Mouse (Mus musculus): ENCODE data around the gene Ager.

The Ager gene

DNA sequence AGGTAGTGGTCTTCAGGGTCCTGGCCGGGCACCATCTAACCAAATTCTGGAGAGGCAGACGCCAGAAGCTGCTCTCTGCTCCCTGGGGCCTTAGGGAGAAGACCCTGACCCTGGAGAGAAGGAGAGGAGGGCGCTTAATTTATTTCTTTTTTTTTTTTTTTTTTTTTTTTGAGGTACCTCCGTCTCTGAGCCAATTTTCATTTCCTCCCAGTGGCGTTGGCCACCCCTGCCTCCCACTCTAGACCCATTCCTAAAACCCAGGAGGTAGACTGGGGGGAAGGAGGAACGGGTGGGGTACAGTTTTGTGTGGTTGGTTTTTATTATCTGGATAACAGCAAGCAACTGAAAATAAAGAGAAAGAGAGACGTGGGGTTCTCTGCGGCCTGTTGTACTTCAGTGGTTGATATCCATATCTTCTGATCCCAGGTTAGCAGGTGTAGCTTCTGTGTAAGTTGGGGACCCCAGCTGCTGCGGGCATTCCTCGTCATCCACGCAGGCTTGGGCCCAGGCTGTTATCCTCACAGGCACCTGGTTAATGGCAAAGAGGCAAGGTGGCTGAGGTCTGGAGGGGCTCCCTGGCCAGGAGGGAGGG, 15.5 kb downstream of the Ager start:
- peaks cover 81% of the 10 kb centered on the region for H3K36me3 ChIP-seq (ENCODE audit: insufficient read depth, low read length)
- no peak for TF ChIP-seq POU5F1 (IDR thresholded peaks at IDR 0.05; ENCODE audit: borderline replicate concordance, low read length)
- TF ChIP-seq CTCF (conservative IDR thresholded peaks at IDR 0.05; ENCODE audit: low read length), result no peak
- TF ChIP-seq NANOG (IDR thresholded peaks at IDR 0.05; ENCODE audit: borderline replicate concordance, low read length), result no peak
- peaks cover 75% of the 10 kb centered on the region for H3K4me1 ChIP-seq (replicated peaks; ENCODE audit: low read depth, low read length)
- no peak overlapping the region for H3K4me3 ChIP-seq (replicated peaks; ENCODE audit: low read length)
- H3K9me3 ChIP-seq (ENCODE audit: low read length), result no peaks in the 10 kb centered on the region
- no peaks in the 10 kb centered on the region for H3K27me3 ChIP-seq (ENCODE audit: insufficient read depth, low read length)

DNA sequence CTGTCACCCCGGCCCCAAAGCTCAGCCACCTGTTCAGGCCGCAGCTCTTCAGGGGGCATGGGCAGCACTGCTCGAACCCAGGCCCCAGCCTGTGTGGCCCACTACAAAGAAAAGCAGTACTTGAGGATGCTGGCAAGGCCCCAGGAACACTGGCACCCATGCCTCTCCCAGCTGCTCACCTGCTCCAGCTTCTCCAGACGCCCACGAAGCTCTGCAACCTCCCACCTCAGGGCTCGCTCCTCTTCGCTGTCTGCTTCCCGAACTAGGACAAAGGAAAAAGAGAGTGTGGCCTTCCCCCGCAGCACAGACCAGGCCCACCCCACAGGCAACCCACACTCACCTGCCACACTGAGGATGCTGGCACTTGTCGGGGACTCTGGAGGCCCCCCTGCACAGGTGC, 16.2 kb downstream of the Ager start:
- no peaks in the 10 kb centered on the region for H3K27me3 ChIP-seq (ENCODE audit: insufficient read depth, low read length)
- TF ChIP-seq NANOG (IDR thresholded peaks at IDR 0.05; ENCODE audit: borderline replicate concordance, low read length) (no peak), POU5F1 (IDR thresholded peaks at IDR 0.05; ENCODE audit: borderline replicate concordance, low read length) (no peak), CTCF (conservative IDR thresholded peaks at IDR 0.05; ENCODE audit: low read length) (no peak)
- H3K36me3 ChIP-seq (ENCODE audit: insufficient read depth, low read length), result peaks cover 74% of the 10 kb centered on the region
- no peak overlapping the region for H3K4me3 ChIP-seq (replicated peaks; ENCODE audit: low read length)
- H3K4me1 ChIP-seq (replicated peaks; ENCODE audit: low read depth, low read length), result peaks cover 68% of the 10 kb centered on the region
- H3K9me3 ChIP-seq (ENCODE audit: low read length), result no peaks in the 10 kb centered on the region

DNA sequence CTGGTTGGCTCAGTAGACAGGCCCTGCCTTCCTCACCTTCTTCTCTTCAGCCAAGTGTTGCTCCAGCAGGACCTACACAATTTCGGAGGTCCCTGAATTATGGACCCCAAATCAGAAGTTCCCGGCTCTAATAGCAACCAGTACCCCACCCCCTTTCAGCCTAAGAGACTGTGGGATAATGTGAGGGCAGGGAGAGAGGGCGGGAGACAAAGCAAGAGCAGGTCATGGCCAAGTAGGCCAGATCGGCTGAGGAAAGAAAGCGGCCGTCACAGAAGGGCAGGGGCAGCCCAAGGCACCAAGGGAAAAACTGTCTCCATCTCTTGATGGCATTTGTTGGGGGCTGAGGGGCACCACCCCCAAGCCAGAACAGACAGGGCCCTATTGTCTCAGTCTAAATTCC, 18.2 kb downstream of the Ager start, which contains the start of gene Egfl8:
Gene Egfl8 (minus strand): TSS at position 101 of the 400 bp plus-strand sequence.
- peaks cover 55% of the 10 kb centered on the region for H3K4me1 ChIP-seq (replicated peaks; ENCODE audit: low read depth, low read length)
- peaks cover 67% of the 10 kb centered on the region for H3K36me3 ChIP-seq (ENCODE audit: insufficient read depth, low read length)
- H3K9me3 ChIP-seq (ENCODE audit: low read length), result no peaks in the 10 kb centered on the region
- TF ChIP-seq NANOG (IDR thresholded peaks at IDR 0.05; ENCODE audit: borderline replicate concordance, low read length) (no peak), CTCF (conservative IDR thresholded peaks at IDR 0.05; ENCODE audit: low read length) (no peak), POU5F1 (IDR thresholded peaks at IDR 0.05; ENCODE audit: borderline replicate concordance, low read length) (no peak)
- no peak within 1 kb of the TSS for H3K4me3 ChIP-seq (replicated peaks; ENCODE audit: low read length)
- H3K27me3 ChIP-seq (ENCODE audit: insufficient read depth, low read length), result no peaks in the 10 kb centered on the region

DNA sequence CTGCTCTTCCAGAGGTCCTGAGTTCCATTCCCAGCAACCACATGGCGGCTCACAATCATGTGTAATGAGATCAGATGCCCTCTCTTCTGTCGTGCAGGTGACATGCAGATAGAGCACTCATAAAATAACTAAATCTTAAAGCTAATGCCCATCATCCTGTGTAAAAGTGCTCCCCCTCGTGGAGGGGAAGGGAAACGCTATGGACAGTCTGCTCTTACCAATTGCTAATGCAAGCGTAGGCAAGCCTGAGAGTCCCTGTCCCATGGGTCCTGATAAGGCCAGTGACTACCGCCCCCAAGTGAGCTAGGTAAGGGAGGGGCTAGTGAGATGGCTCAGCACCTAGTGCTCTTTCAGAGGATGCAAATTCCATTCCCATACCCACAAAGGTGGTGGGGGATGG, 21.3 kb downstream of the Ager start:
- H3K9me3 ChIP-seq (ENCODE audit: low read length), result no peaks in the 10 kb centered on the region
- H3K36me3 ChIP-seq (ENCODE audit: insufficient read depth, low read length), result peaks cover 52% of the 10 kb centered on the region
- TF ChIP-seq NANOG (IDR thresholded peaks at IDR 0.05; ENCODE audit: borderline replicate concordance, low read length) (no peak), POU5F1 (IDR thresholded peaks at IDR 0.05; ENCODE audit: borderline replicate concordance, low read length) (no peak), CTCF (conservative IDR thresholded peaks at IDR 0.05; ENCODE audit: low read length) (peak; percentile 95)
- H3K4me1 ChIP-seq (replicated peaks; ENCODE audit: low read depth, low read length), result peaks cover 45% of the 10 kb centered on the region
- H3K4me3 ChIP-seq (replicated peaks; ENCODE audit: low read length), result no peak overlapping the region
- H3K27me3 ChIP-seq (ENCODE audit: insufficient read depth, low read length), result no peaks in the 10 kb centered on the region

DNA sequence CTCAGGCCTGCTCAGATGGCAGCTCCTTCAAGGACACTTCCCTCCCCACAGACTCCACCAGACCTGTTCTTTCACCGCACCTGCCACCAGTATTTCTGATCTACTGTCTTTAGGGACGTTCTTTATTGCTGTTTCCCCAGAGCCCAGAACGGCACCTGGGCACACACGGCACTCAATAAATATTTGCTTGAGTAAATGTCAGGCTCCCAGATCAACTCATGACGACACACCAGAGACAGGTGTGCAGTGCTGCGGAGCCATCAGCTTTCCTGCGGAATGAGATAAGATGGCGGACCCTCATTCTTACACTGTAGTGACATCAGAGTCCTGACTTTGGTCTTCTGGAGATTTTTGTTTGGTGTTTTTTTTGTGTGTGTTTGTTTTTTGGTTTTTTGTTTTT, 23.3 kb downstream of the Ager start:
- peaks cover 34% of the 10 kb centered on the region for H3K4me1 ChIP-seq (replicated peaks; ENCODE audit: low read depth, low read length)
- H3K27me3 ChIP-seq (ENCODE audit: insufficient read depth, low read length), result peaks cover 4% of the 10 kb centered on the region; the same call in 1 of the 2 replicates
- TF ChIP-seq POU5F1 (IDR thresholded peaks at IDR 0.05; ENCODE audit: borderline replicate concordance, low read length) (no peak), NANOG (IDR thresholded peaks at IDR 0.05; ENCODE audit: borderline replicate concordance, low read length) (no peak), CTCF (conservative IDR thresholded peaks at IDR 0.05; ENCODE audit: low read length) (no peak)
- no peaks in the 10 kb centered on the region for H3K9me3 ChIP-seq (ENCODE audit: low read length)
- peaks cover 39% of the 10 kb centered on the region for H3K36me3 ChIP-seq (ENCODE audit: insufficient read depth, low read length)
- H3K4me3 ChIP-seq (replicated peaks; ENCODE audit: low read length), result no peak overlapping the region

DNA sequence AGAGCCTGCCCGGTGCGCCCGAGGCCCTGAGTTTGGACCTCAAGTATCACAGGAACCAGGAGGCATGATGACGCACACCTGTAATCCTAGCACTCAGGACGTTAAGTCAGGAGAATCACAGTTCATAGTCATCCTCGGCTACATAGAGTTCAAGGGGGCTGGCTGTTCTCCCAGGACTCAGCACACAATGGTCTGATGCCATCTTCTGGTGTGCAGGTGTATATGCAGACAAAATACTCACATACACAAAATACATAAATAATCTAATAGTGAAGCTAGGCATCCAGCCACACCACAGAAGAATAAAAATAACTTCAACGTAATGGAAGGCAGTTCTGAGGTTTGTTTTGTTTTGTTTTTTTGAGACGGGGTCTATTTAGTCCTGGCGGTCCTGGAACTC, 25.5 kb downstream of the Ager start:
- H3K36me3 ChIP-seq (ENCODE audit: insufficient read depth, low read length), result peaks cover 25% of the 10 kb centered on the region
- H3K9me3 ChIP-seq (ENCODE audit: low read length), result no peaks in the 10 kb centered on the region
- TF ChIP-seq CTCF (conservative IDR thresholded peaks at IDR 0.05; ENCODE audit: low read length) (peak; percentile 15; the same call in 1 of the 2 replicates), NANOG (IDR thresholded peaks at IDR 0.05; ENCODE audit: borderline replicate concordance, low read length) (no peak)
- H3K4me1 ChIP-seq (replicated peaks; ENCODE audit: low read depth, low read length), result peaks cover 50% of the 10 kb centered on the region
- peaks cover 16% of the 10 kb centered on the region for H3K27me3 ChIP-seq (ENCODE audit: insufficient read depth, low read length)
- peak overlapping the region; percentile 45 for H3K4me3 ChIP-seq (replicated peaks; ENCODE audit: low read length)

DNA sequence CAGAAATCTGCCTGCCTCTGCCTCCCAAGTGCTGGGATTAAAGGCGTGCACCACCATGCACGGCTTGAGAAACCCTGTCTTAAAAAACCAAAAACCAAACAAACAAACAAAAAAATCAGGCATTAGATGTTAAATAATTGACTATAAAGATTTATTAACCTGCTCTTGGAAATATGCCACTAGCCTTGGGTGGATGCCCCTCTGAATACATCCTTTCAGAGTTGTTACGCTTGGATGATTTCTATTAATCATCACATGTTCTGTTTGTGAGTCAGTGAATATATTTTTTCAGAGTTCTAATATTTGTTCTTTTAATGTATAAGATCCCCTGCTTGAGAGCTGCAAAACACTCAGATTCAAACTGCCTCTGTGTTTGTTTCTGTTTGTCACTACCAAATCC, 27.3 kb downstream of the Ager start:
- Histone ChIP-seq H3K4me1 (replicated peaks; ENCODE audit: low read depth, low read length) (peaks cover 64% of the 10 kb centered on the region), H3K4me3 (replicated peaks; ENCODE audit: low read length) (no peak overlapping the region), H3K9me3 (ENCODE audit: low read length) (no peaks in the 10 kb centered on the region), H3K36me3 (ENCODE audit: insufficient read depth, low read length) (peaks cover 25% of the 10 kb centered on the region), H3K27me3 (ENCODE audit: insufficient read depth, low read length) (peaks cover 34% of the 10 kb centered on the region)
- TF ChIP-seq POU5F1 (IDR thresholded peaks at IDR 0.05; ENCODE audit: borderline replicate concordance, low read length), result no peak
- TF ChIP-seq NANOG (IDR thresholded peaks at IDR 0.05; ENCODE audit: borderline replicate concordance, low read length), result no peak
- TF ChIP-seq CTCF (conservative IDR thresholded peaks at IDR 0.05; ENCODE audit: low read length), result no peak

DNA sequence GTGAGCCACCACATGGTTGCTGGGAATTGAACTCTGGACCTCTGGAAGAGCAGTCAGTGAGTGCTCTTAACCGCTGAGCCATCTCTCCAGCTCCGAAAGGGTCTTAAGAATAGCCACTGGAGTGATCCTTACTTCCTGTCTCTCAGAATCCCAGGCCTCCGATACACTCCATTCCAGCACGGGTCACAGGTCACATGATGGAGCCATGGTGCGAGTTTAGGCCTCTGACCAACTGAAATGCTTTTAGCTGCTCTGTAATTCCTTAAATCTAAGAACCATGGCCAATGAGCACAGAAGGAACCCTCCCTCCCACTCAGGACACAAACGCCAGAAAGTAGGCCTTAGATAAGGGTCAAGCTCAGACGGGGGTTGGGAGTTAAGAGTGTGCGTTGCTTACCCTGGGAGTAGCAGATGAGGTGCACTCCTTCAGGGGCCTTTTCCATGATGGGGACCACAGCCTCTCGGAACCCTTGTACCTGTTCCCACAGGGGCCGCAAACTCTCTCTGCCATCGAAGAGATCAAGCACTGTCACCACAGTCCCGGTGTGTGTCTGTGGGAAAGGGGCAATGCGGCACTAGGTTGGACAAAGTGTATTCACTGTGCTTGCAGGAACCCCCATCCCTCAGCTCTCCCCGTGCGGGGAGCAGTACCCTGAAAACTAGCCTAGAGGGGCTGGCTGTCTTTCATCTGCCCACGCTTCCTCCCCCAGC, 28.6 kb downstream of the Ager start:
- Histone ChIP-seq H3K4me1 (replicated peaks; ENCODE audit: low read depth, low read length) (peaks cover 69% of the 10 kb centered on the region), H3K4me3 (replicated peaks; ENCODE audit: low read length) (peak overlapping the region; percentile 86), H3K27me3 (ENCODE audit: insufficient read depth, low read length) (peaks cover 46% of the 10 kb centered on the region), H3K36me3 (ENCODE audit: insufficient read depth, low read length) (peaks cover 22% of the 10 kb centered on the region), H3K9me3 (ENCODE audit: low read length) (no peaks in the 10 kb centered on the region)
- no peak for TF ChIP-seq CTCF (conservative IDR thresholded peaks at IDR 0.05; ENCODE audit: low read length)
- TF ChIP-seq POU5F1 (IDR thresholded peaks at IDR 0.05; ENCODE audit: borderline replicate concordance, low read length), result no peak
- TF ChIP-seq NANOG (IDR thresholded peaks at IDR 0.05; ENCODE audit: borderline replicate concordance, low read length), result no peak
